Mouse (Mus musculus) kidney, embryonic 15.5 days (tissue): ENCODE results near the gene Unc13c. TPM values are rescaled to one million over a fixed set of nuclear protein-coding genes. Genes with fewer than 3 reads are reported as not detected.

Experiments used
- ATAC-seq: fragments of 200-750 bp; cut with Nextera tagmentation; replicated peaks from 2 replicates; pipeline ENCODE4 v1.8.0; 2017; ENCODE audit warnings: moderate TSS enrichment; ENCODE audit not compliant: low FRiP score
- H3K27ac ChIP-seq: fragments of 300-500 bp; sonication (generic); 2 replicates; pipeline ENCODE4 v1.5.1; 2015; ENCODE audit warnings: mild to moderate bottlenecking, inconsistent platforms
- H3K27me3 ChIP-seq: fragments of 300-500 bp; sonication (generic); 2 replicates; pipeline ENCODE4 v1.6.1; 2015; ENCODE audit warnings: inconsistent platforms
- H3K36me3 ChIP-seq: fragments of 300-500 bp; sonication (generic); 2 replicates; pipeline ENCODE4 v1.6.1; 2015; ENCODE audit warnings: inconsistent platforms
- H3K4me1 ChIP-seq: fragments of 300-500 bp; sonication (generic); 2 replicates; pipeline ENCODE4 v1.6.1; 2015; ENCODE audit warnings: inconsistent platforms
- H3K4me2 ChIP-seq: fragments of 300-500 bp; sonication (generic); 2 replicates; pipeline ENCODE4 v1.6.1; 2015; ENCODE audit warnings: moderate library complexity, mild to moderate bottlenecking, inconsistent platforms
- H3K4me3 ChIP-seq: fragments of 300-500 bp; sonication (generic); replicated peaks from 2 replicates; pipeline ENCODE4 v1.5.1; 2015; ENCODE audit warnings: mild to moderate bottlenecking, inconsistent platforms
- H3K9ac ChIP-seq: fragments of 300-500 bp; sonication (generic); 2 replicates; pipeline ENCODE4 v1.6.1; 2015; ENCODE audit warnings: mild to moderate bottlenecking, inconsistent platforms
- H3K9me3 ChIP-seq: fragments of 300-500 bp; sonication (generic); replicated peaks from 2 replicates; pipeline ENCODE4 v1.6.1; 2016; ENCODE audit warnings: inconsistent platforms
- WGBS: fragments of 180-500 bp; shearing (Covaris S2); methylation state at CpG from one replicate; pipeline ENCODE4 v1.1.7; 2015; ENCODE audit warnings: mixed read lengths; 5-methylcytosine and 5-hydroxymethylcytosine counted together
- polyA plus RNA-seq: library from polyadenylated mRNA; unstranded; fragments of >200 nt; fragmentation: Nextera tagmentation; extraction: Ambion mirVana; gene quantifications from 2 replicates; pipeline ENCODE4 v1.2.1, GENCODE M21; 2015

The Unc13c gene
- polyA plus RNA-seq, 1 experiment from 2014 or later: 0.52 TPM

- peaks cover under 1% of the 10 kb centered on the region; the same call in 1 of the 2 replicates for H3K9me3 ChIP-seq
- 81% methylated on average over 2 of the region's 2 CpGs for WGBS
- no peaks in the 10 kb centered on the region for H3K27me3 ChIP-seq
- H3K27ac ChIP-seq: no peak overlapping the region
- H3K4me3 ChIP-seq: no peak overlapping the region
- no peak overlapping the region for H3K4me2 ChIP-seq
- ATAC-seq: no peak
- H3K4me1 ChIP-seq: peaks cover 15% of the 10 kb centered on the region
- H3K36me3 ChIP-seq: no peaks in the 10 kb centered on the region
- H3K9ac ChIP-seq: no peak overlapping the region
These were observed 102.1 kb downstream of the Unc13c start for GRCm38 (mm10) chr9:73866666-73867065.

- Histone ChIP-seq H3K4me2 (no peak overlapping the region), H3K36me3 (no peaks in the 10 kb centered on the region), H3K27ac (no peak overlapping the region), H3K9me3 (no peaks in the 10 kb centered on the region), H3K9ac (no peak overlapping the region), H3K4me3 (no peak overlapping the region), H3K27me3 (no peaks in the 10 kb centered on the region), H3K4me1 (no peaks in the 10 kb centered on the region)
- no peak for ATAC-seq
- WGBS: 86% methylated on average over 3 of the region's 3 CpGs
These were observed 109.3 kb downstream of the Unc13c start for GRCm38 (mm10) chr9:73859469-73859868.

- no peak for ATAC-seq
- no peak overlapping the region for H3K4me3 ChIP-seq
- no peak overlapping the region for H3K27ac ChIP-seq
- H3K36me3 ChIP-seq: no peaks in the 10 kb centered on the region
- H3K27me3 ChIP-seq: no peaks in the 10 kb centered on the region
- no peak overlapping the region for H3K4me2 ChIP-seq
- no peak overlapping the region for H3K9ac ChIP-seq
- no peaks in the 10 kb centered on the region for H3K4me1 ChIP-seq
- 37% methylated on average over 3 of the region's 3 CpGs for WGBS
- H3K9me3 ChIP-seq: no peaks in the 10 kb centered on the region
These were observed 114.5 kb downstream of the Unc13c start for GRCm38 (mm10) chr9:73854281-73854680.

GRCm38 (mm10) chr9:73806681-73807080 is 162.1 kb downstream of the Unc13c start:
- no peak overlapping the region for H3K4me3 ChIP-seq
- H3K36me3 ChIP-seq: no peaks in the 10 kb centered on the region
- H3K9me3 ChIP-seq: no peaks in the 10 kb centered on the region
- H3K27me3 ChIP-seq: no peaks in the 10 kb centered on the region
- H3K9ac ChIP-seq: no peak overlapping the region
- H3K4me2 ChIP-seq: no peak overlapping the region
- 85% methylated on average over 4 of the region's 4 CpGs for WGBS
- no peak for ATAC-seq
- no peaks in the 10 kb centered on the region for H3K4me1 ChIP-seq
- no peak overlapping the region for H3K27ac ChIP-seq

GRCm38 (mm10) chr9:73774616-73775015 is 194.2 kb downstream of the Unc13c start:
- no peak for ATAC-seq
- no peaks in the 10 kb centered on the region for H3K27me3 ChIP-seq
- no peaks in the 10 kb centered on the region for H3K4me1 ChIP-seq
- H3K27ac ChIP-seq: no peak overlapping the region
- no peak overlapping the region for H3K4me3 ChIP-seq
- no peaks in the 10 kb centered on the region for H3K36me3 ChIP-seq
- WGBS: 67% methylated on average over 4 of the region's 4 CpGs
- no peak overlapping the region for H3K9ac ChIP-seq
- no peak overlapping the region for H3K4me2 ChIP-seq
- H3K9me3 ChIP-seq: no peaks in the 10 kb centered on the region

- Histone ChIP-seq H3K4me2 (no peak overlapping the region), H3K27ac (no peak overlapping the region), H3K36me3 (no peaks in the 10 kb centered on the region), H3K4me1 (no peaks in the 10 kb centered on the region), H3K4me3 (no peak overlapping the region), H3K9me3 (no peaks in the 10 kb centered on the region), H3K27me3 (no peaks in the 10 kb centered on the region), H3K9ac (no peak overlapping the region)
- 85% methylated on average over 2 of the region's 2 CpGs for WGBS
- ATAC-seq: no peak
These were observed 213.6 kb downstream of the Unc13c start for GRCm38 (mm10) chr9:73755185-73755584.

GRCm38 (mm10) chr9:73753480-73753879 is 215.3 kb downstream of the Unc13c start:
- Histone ChIP-seq H3K27ac (no peak overlapping the region), H3K9me3 (no peaks in the 10 kb centered on the region), H3K9ac (no peak overlapping the region), H3K27me3 (no peaks in the 10 kb centered on the region), H3K4me1 (no peaks in the 10 kb centered on the region), H3K4me3 (no peak overlapping the region), H3K4me2 (no peak overlapping the region), H3K36me3 (no peaks in the 10 kb centered on the region)
- 52% methylated on average over 3 of the region's 3 CpGs for WGBS
- ATAC-seq: no peak

GRCm38 (mm10) chr9:73751344-73751743 is 217.4 kb downstream of the Unc13c start:
- no peaks in the 10 kb centered on the region for H3K27me3 ChIP-seq
- no peak overlapping the region for H3K4me3 ChIP-seq
- H3K9ac ChIP-seq: no peak overlapping the region
- no peak overlapping the region for H3K27ac ChIP-seq
- no peaks in the 10 kb centered on the region for H3K9me3 ChIP-seq
- ATAC-seq: no peak
- H3K4me2 ChIP-seq: no peak overlapping the region
- H3K4me1 ChIP-seq: no peaks in the 10 kb centered on the region
- no peaks in the 10 kb centered on the region for H3K36me3 ChIP-seq
- WGBS: 85% methylated on average over 1 of the region's 1 CpGs

- H3K9me3 ChIP-seq: no peaks in the 10 kb centered on the region
- no peaks in the 10 kb centered on the region for H3K27me3 ChIP-seq
- H3K4me3 ChIP-seq: no peak overlapping the region
- H3K9ac ChIP-seq: no peak overlapping the region
- no peaks in the 10 kb centered on the region for H3K4me1 ChIP-seq
- H3K36me3 ChIP-seq: no peaks in the 10 kb centered on the region
- WGBS: 78% methylated on average over 7 of the region's 7 CpGs
- ATAC-seq: no peak
- no peak overlapping the region for H3K27ac ChIP-seq
- H3K4me2 ChIP-seq: no peak overlapping the region
These were observed 234.3 kb downstream of the Unc13c start for GRCm38 (mm10) chr9:73734446-73734845.

GRCm38 (mm10) chr9:73725717-73726662 is 242.8 kb downstream of the Unc13c start:
- no peaks in the 10 kb centered on the region for H3K27me3 ChIP-seq
- H3K36me3 ChIP-seq: no peaks in the 10 kb centered on the region
- H3K4me1 ChIP-seq: no peaks in the 10 kb centered on the region
- 60% methylated on average over 6 of the region's 6 CpGs for WGBS
- no peak overlapping the region for H3K27ac ChIP-seq
- H3K9me3 ChIP-seq: no peaks in the 10 kb centered on the region
- no peak overlapping the region for H3K9ac ChIP-seq
- H3K4me3 ChIP-seq: no peak overlapping the region
- H3K4me2 ChIP-seq: no peak overlapping the region
- ATAC-seq: no peak

- Histone ChIP-seq H3K36me3 (no peaks in the 10 kb centered on the region), H3K4me2 (no peak overlapping the region), H3K27me3 (no peaks in the 10 kb centered on the region), H3K4me3 (no peak overlapping the region), H3K9ac (no peak overlapping the region), H3K9me3 (no peaks in the 10 kb centered on the region), H3K4me1 (no peaks in the 10 kb centered on the region), H3K27ac (no peak overlapping the region)
- no peak for ATAC-seq
- 83% methylated on average over 4 of the region's 4 CpGs for WGBS
These were observed 244.0 kb downstream of the Unc13c start for GRCm38 (mm10) chr9:73724776-73725175.

- no peak overlapping the region for H3K9ac ChIP-seq
- no peak for ATAC-seq
- no peaks in the 10 kb centered on the region for H3K36me3 ChIP-seq
- no peak overlapping the region for H3K27ac ChIP-seq
- no peaks in the 10 kb centered on the region for H3K27me3 ChIP-seq
- no peak overlapping the region for H3K4me3 ChIP-seq
- 0 out of 2 replicates have a peak, but pooled peaks cover 4% of the 10 kb centered on the region for H3K4me1 ChIP-seq
- no peak overlapping the region for H3K4me2 ChIP-seq
- WGBS: 42% methylated on average over 4 of the region's 4 CpGs
- no peaks in the 10 kb centered on the region for H3K9me3 ChIP-seq
These were observed 255.3 kb downstream of the Unc13c start for GRCm38 (mm10) chr9:73713508-73713907.
